Mouse (Mus musculus): ENCODE results near the gene St5. TPM values are rescaled to one million over a fixed set of nuclear protein-coding genes. Genes with fewer than 3 reads are reported as not detected.

Gene St5
- 0.19 to 0.55 TPM (median 0.42 TPM) in 4 replicates for total RNA-seq (2023; ENCODE audit: inconsistent age)

DNA sequence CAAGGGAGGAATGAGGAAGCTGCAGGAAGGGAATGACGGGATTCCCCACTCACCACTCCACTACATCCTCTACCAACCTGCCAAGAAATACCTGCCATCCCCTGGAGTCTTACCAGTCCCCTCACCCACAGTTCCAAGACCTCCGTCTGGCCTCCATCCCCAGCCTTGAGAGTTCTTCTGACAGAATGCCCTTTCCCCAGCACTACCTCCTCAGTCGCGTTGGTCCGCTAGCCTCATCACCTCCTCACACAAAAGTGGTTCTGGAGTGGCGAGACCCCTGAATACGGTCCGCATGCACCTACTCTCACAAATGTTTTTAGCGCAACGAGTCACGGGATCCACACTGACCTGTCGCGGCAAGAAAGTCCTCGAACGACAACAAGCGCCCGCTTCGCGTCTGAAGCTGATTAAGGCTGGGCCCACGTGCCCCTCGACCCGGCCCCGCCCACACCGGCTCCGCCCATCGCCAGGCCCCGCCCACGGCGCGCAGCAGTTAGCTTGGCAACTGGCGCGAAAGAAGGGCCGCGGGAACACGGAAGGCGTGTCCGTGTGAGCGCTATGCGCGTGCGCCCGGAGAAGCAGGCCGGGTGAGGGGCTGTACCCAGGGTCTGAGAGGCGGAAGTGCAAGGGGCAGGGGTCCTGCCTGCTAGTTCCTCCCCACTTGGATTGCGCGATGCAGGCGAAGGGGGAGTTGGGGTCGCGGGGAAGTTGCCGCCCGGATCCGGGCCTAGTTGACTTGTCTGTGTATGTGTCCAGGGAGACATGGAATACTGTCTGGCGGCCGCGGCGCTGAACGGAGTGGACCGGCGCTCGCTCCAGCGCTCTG, at the start of gene St5, which contains the start of gene Akip1:
Gene St5, minus strand, starts transcription at position 416 of the 826 bp plus-strand sequence.
Gene Akip1, plus strand, starts transcription at position 501 of the 826 bp plus-strand sequence.

DNA sequence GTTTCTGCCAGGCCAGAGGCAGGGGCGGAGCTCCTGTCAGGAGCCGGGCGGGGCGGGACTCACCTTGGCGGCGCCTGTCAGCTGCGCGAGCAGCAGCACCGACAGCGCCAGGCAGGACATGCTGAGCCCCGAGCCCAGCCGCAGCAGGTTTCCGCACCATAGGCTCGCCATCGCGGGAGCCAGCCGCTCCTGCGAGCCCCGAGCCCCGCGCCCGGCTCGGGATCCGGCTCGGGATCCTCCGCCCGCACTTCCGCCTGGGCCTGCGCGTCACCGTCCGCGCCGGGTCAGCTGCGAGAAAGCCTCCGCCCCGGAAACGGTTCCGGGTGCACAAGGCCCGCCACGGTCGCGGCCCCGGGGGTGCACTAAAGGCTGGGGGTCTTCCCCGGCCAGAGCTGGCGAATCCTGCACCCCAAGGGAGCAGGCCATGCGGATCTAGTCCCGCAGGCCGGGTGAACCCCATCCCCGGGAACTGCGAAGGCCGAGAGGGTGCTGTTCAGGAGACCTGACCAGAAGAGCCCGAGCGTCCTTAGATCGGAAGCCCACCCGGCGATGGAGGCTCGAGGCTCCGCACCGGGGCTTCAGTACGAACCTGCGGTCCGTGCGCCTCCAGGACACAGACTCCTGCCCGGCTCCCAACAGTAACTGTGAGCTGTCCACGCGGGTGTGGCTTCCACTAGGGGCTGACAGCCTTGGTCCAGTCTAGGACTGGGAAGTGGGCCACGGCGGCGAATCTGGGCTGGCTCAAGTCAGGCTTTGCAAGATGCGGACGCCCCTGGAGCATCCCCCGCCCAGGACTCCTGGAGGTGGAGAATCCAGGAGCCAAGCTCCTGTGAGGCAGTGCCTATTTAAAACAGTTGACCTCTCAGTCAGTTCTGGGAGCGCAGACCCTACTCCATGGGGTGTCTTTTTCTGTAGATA, 48.9 kb upstream of the St5 start, which contains the start of gene Tmem9b:
Gene Tmem9b, minus strand, starts transcription at position 868 of the 918 bp plus-strand sequence.

DNA sequence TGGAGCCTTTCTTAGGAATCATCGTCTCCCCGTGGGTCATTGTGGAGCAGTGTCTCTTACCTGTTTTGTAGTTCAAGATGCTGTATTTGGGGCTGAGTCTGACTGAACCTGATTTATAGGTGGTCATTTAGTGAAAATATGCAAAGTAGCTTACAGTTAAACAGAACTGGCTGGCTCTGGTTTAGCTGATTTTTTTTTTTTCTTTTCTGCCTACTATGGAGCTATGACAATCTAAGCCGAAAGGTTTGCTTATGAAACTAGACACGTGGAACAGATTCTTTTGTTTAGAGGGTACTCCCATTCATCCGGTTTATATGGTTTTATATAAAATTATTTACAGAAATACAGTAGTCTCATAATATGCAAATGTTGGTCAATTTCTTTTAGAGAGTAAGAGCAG, 28.2 kb upstream of the St5 start, which contains the start of gene Ascl3:
Gene Ascl3, minus strand, starts transcription at position 101 of the 400 bp plus-strand sequence.

DNA sequence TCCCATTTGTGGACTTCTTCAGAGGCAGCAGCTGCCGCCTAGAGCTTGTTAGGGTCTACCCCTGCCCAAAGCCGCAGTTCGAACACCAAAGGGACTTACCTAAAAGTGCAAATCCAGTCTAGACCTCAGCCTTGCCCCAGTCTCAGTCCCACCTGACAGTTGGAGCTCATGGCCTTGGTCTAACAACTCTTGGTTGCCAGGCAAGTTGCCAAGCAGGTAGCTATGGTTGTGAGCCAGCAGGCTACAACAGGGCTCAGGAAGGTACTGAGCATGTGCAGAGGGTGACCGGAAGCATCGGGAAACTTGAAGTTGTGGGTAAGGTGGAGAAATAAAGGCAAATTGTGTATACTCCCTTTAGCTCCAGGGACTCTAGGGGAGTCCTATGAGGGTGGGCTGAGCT, 20.3 kb upstream of the St5 start, which contains the start of gene BC051019:
Gene BC051019, minus strand, starts transcription at position 154 of the 400 bp plus-strand sequence.

DNA sequence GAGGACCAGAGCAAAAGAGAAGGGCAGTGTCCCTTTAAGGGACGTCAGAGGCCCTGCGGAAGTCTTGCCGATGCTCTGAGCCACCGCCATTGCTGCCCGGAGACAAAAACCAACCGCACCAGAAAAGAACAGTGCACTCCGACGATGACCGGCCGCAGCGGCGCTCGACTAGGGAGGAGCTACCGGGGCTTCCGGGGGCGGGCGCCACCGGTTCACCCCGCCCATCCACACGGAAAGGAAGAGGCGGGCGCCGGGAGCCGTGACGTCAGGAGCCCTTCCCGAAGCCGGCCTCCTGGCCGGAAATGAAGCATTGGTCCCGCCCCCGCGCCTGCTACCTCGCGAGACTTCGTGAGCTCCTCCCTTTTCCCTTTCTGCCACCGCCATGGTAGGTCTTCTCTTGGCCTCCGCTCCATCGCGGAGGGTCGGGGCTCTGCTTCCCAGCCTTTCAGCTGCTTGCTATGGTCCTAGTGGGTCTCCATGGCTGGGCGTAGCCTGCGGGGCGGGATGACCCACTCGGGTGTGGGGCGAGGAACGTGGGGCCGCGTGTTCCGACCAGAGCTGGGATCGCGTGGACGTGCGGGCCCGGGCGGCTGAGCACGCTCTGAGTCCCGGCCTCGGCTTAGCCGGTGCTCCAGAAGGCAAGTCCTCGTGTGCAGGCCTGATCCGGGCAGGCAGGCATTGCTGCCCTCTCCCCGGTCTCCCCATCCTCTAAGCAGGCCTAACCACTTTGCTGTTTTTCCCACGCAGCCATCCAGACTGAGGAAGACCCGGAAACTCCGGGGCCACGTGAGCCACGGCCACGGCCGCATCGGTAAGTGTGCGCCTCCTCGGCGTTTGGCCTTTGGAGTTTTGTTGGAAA, 184.3 kb downstream of the St5 start, which contains the start of gene Rpl27a:
Gene Rpl27a, plus strand, starts transcription at position 310 of the 859 bp plus-strand sequence.

DNA sequence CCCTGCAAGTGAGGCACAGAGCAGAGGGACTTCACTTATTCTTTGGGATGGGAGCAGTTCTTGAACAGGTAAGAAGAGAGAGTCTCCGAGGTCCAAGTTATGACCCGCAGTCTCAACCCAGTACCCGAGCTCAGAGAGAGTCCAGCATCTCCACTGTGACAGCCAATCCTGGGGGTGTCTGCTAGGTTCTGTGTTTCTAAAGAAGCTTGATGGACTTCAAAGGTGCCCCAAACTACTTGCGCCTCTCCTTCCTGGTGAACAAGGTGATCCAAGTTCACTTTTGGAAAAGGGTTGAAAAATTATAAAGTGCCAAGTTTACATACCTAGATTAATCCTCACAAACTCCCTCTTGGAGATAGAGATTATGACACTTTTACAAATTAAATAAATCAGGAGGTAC, 195.4 kb downstream of the St5 start, which contains the start of gene Trim66:
Gene Trim66, minus strand, starts transcription at position 101 of the 400 bp plus-strand sequence.

Other genes starting within 250 kb of the St5 start
- 0.30 to 0.58 TPM (median 0.41 TPM) in 4 replicates for gene Trim66, start 195.5 kb downstream of the St5 start, total RNA-seq (2023; ENCODE audit: inconsistent age)
- gene Rpl27a, start 184.5 kb downstream of the St5 start, total RNA-seq (2023; ENCODE audit: inconsistent age): 464 to 559 TPM (median 547 TPM) in 4 replicates
- 9.1 to 12.3 TPM (median 9.9 TPM) in 4 replicates for gene Akip1, start 85 bp upstream of the St5 start, total RNA-seq (2023; ENCODE audit: inconsistent age)
- not detected in 4 replicates for gene BC051019, start 20.2 kb upstream of the St5 start, total RNA-seq (2023; ENCODE audit: inconsistent age)
- gene Ascl3, start 28.1 kb upstream of the St5 start, total RNA-seq (2023; ENCODE audit: inconsistent age): 0.81 TPM in 1 of 4 replicates, not detected in the others
- 22.0 to 29.9 TPM (median 24.3 TPM) in 4 replicates for gene Tmem9b, start 49.3 kb upstream of the St5 start, total RNA-seq (2023; ENCODE audit: inconsistent age)
- gene Nrip3, start 78.4 kb upstream of the St5 start, total RNA-seq (2023; ENCODE audit: inconsistent age): 1.4 TPM in 1 of 4 replicates, not detected in the others
- gene Scube2, start 162.1 kb upstream of the St5 start, total RNA-seq (2023; ENCODE audit: inconsistent age): not detected in 4 replicates